Mouse (Mus musculus): ENCODE measurements around the gene Tmem145. TPM values are rescaled to one million over a fixed set of nuclear protein-coding genes. Genes with fewer than 3 reads are reported as not detected.

Tmem145 gene
- total RNA-seq, 2 experiments from 2014 or later: not detected

- intact Hi-C loops (cut with DNase I; ENCODE audit: low total_unique reads): no loop called here
- no peak for DNase-seq
Measured at GRCm38 (mm10) chr7:25289925-25290324, 16.0 kb upstream of the Tmem145 start.

- intact Hi-C loops (cut with DNase I; ENCODE audit: low total_unique reads): no loop called here
- no peak for DNase-seq
Measured at GRCm38 (mm10) chr7:25290463-25290862, 15.4 kb upstream of the Tmem145 start.

- peak; percentile 58 for DNase-seq
- intact Hi-C loops (cut with DNase I; ENCODE audit: low total_unique reads): no loop called here
Measured at GRCm38 (mm10) chr7:25290911-25291310, 15.0 kb upstream of the Tmem145 start.

- intact Hi-C loops (cut with DNase I; ENCODE audit: low total_unique reads): no loop called here
- DNase-seq: peak; percentile 7
Measured at GRCm38 (mm10) chr7:25292107-25292506, 13.8 kb upstream of the Tmem145 start.

- peak; percentile 7 for DNase-seq
- intact Hi-C loops (cut with DNase I; ENCODE audit: low total_unique reads): no loop called here
Measured at GRCm38 (mm10) chr7:25293191-25293739, 12.6 kb upstream of the Tmem145 start.

- intact Hi-C loops (cut with DNase I; ENCODE audit: low total_unique reads): no loop called here
- DNase-seq: no peak
Measured at GRCm38 (mm10) chr7:25294495-25294894, 11.4 kb upstream of the Tmem145 start.

- no peak for DNase-seq
- intact Hi-C loops (cut with DNase I; ENCODE audit: low total_unique reads): no loop called here
Measured at GRCm38 (mm10) chr7:25294960-25295722, 10.8 kb upstream of the Tmem145 start.

GRCm38 (mm10) chr7:25296945-25297453, 8.9 kb upstream of the Tmem145 start:
- intact Hi-C loops (cut with DNase I; ENCODE audit: low total_unique reads): no loop called here
- no peak for DNase-seq

GRCm38 (mm10) chr7:25297454-25298325, 8.2 kb upstream of the Tmem145 start, which contains the start of gene Pafah1b3:
TSS of gene Pafah1b3 (minus strand) at chr7:25297986.
- intact Hi-C loops (cut with DNase I; ENCODE audit: low total_unique reads): no loop called here
- peak; percentile 63 for DNase-seq

- intact Hi-C loops (cut with DNase I; ENCODE audit: low total_unique reads): no loop called here
- DNase-seq: no peak
Measured at GRCm38 (mm10) chr7:25301063-25301462, 4.8 kb upstream of the Tmem145 start, which contains the start of gene Prr19. TSS of gene Prr19 (plus strand) at chr7:25301411.

- intact Hi-C loops (cut with DNase I; ENCODE audit: low total_unique reads): no loop called here
- no peak for DNase-seq
Measured at GRCm38 (mm10) chr7:25303003-25303684, 2.8 kb upstream of the Tmem145 start.

GRCm38 (mm10) chr7:25303685-25304006, 2.3 kb upstream of the Tmem145 start:
- intact Hi-C loops (cut with DNase I; ENCODE audit: low total_unique reads): no loop called here
- no peak for DNase-seq

- intact Hi-C loops (cut with DNase I; ENCODE audit: low total_unique reads): no loop called here
- no peak for DNase-seq
Measured at GRCm38 (mm10) chr7:25305481-25305880, 425 bp upstream of the Tmem145 start.

GRCm38 (mm10) chr7:25306614-25306996, 699 bp downstream of the Tmem145 start:
- DNase-seq: no peak
- intact Hi-C loops (cut with DNase I; ENCODE audit: low total_unique reads): no loop called here

GRCm38 (mm10) chr7:25308702-25309318, 2.9 kb downstream of the Tmem145 start:
- no peak for DNase-seq
- intact Hi-C loops (cut with DNase I; ENCODE audit: low total_unique reads): no loop called here

GRCm38 (mm10) chr7:25309425-25309824, 3.5 kb downstream of the Tmem145 start:
- no peak for DNase-seq
- intact Hi-C loops (cut with DNase I; ENCODE audit: low total_unique reads): no loop called here

GRCm38 (mm10) chr7:25311193-25311592, 5.3 kb downstream of the Tmem145 start:
- DNase-seq: no peak
- intact Hi-C loops (cut with DNase I; ENCODE audit: low total_unique reads): loop anchor here (10.0 kb wide), 2 partner anchors 66 to 176 kb away; no protein-coding TSS in a partner anchor

GRCm38 (mm10) chr7:25313325-25313724, 7.4 kb downstream of the Tmem145 start:
- no peak for DNase-seq
- intact Hi-C loops (cut with DNase I; ENCODE audit: low total_unique reads): loop anchor here (10.0 kb wide), 2 partner anchors 69 to 179 kb away; no protein-coding TSS in a partner anchor

Measured in gastrocnemius, postnatal 14 days (tissue).